Mouse (Mus musculus) R1 (cell line): ENCODE measurements at regions not wholly inside any gene's neighbourhood (a gene's known extent, or its start where the extent isn't known, plus 50 kb on each side); places are given as distances from the start of the nearest gene placed in this dataset.

ENCODE experiments used
- DNase-seq: peaks from one replicate; pipeline ENCODE4 v3.0.0-alpha.2; 2018; ENCODE audit warnings: low read depth, low spot score

DNA sequence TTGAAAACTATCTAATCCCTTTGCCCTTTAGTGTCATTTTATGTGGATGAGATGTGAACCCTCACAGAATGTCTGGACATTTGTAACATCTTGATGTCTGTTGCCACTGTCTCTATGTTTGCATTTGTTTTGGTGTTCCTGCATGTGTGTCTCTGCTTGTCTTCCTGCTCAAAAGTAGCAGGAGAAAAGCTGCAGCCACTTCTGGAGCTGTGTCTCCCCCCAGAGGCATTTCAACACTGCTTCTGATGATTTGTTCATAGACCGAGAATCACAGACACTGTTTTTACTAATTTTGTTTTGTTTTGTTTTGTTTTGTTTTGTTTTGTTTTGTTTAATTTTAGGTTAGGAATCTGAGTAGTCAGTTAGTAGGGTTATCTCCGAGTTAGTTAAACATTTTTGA is 883.8 kb downstream of the Gbe1 start:
- DNase-seq: no peak

DNA sequence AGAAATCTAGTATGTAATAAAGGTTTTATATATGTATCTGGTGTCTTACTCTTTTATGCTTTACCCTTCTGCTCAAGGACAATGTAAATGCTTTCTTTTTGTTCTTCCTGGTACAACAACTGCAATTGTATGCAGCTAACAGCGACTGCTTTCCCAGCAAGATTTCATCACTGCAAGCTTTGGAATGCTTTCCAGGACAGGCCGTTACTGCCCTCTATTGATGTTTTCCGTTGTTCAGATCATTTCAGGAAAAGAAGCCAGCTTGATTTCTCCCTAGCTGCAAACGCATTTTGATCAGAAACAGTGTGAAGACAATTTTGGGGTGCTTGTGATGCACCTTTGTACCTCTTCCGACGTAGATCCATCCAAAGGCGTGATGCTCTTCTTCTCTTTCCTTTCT is 895.1 kb downstream of the Gbe1 start:
- DNase-seq: peak; percentile 1

DNA sequence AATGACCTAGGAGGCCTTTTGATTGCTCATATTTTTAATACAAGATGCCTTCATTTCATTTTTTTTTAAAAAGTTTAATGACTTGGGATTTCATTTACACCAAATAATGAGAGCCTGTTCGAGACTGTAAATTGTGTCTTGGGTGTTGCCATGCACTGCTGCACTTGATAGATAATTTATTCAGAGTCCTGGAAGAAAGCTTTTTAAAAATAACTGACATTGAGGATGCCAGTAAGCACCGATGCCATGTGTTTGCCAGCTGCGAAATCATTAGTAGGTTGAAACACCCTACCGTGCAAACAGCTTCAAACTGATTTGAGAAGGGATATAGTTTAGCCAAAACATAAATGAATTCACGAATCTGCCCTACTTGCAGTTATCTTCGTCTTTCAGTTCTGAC is 910.7 kb downstream of the Gbe1 start:
- no peak for DNase-seq

DNA sequence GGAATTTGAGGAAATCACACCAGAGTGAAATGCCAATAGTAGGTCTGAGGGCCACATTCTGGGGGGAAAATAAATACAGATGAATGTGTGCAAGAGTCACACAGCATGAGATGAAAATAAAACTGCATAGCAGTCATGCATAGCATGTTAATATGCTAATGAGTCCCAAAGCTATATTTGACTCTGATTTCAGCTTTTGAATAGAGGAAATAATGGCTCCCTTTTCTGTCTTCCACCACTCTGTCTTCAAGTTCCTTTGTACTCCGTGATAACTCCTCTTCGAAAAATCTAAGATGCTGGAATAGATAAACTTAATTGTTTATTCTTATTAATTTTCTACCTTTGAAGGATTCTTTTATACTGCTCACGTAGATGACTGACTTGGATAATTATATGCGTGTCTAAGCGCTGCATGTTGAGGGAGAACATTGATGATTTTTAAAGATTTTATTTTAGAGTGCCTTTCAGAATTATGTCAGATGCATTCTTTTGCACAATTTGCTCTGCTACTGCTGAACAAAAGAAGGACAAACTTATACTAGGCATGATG is 916.4 kb downstream of the Gbe1 start:
- DNase-seq: no peak

DNA sequence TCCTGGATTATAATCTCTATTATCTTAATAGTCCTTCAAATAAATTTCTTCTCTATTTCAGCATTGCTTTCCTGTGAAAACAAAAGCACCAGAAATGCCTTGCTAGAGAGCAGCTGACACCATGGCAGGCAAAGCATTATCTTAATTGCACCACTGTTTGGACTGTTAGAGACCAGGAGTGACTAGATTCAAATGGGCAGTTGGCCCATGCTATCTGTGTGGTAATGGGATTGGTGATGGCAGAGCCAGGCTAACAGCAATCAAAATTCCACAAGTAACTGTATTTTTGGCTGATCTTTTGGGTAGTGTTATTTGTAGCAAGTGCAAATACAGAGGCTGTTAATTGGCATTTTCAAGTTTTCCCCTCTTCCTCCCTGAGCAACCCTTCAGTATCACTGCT is 929.3 kb downstream of the Gbe1 start:
- DNase-seq: no peak

DNA sequence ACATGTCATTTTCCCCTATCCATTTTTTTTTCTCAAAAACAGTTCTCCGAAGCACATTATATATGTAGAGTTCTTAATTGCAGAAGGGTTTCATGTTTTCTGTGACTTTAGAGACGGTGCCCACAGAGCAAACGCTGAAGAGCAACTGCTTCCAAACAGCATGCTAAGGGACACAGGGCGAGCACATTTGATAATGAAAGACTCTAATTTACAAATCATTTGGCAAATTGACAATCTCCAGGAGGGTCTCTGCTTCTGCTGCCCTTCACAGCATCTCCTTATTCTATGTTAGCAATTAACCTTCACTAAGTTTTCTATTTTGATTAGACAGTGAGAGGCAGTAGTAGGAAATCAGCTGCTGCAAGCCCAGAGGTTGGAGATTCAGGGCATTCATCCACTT is 929.7 kb downstream of the Gbe1 start:
- no peak for DNase-seq

DNA sequence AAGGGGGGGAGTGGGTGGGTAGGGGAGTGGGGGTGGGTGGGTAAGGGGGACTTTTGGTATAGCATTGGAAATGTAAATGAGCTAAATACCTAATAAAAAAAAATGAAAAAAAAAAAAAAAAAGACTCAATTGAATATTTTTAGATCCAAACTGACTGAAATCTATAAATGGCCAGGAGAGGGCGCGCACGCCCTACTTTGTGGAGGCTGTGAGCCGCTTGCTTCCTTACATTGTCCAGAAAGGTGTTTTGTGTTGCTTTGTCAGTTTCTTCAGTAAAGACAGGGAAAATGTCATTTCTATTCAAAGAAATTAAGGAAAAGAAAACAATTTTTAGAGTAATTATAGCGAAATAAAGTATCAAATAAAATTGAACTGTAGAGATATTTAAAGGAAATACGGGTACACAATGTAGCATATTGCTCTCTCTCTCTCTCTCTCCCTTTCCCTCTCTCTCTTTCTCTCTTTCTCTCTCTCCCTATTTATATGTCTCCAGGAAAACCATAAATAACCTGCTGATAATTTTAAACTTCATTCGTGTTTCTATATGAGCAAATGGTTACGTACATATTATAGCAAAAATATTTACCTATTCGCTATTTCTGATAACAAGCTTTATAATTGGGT is 933.9 kb downstream of the Gbe1 start:
- DNase-seq: peak; percentile 55

DNA sequence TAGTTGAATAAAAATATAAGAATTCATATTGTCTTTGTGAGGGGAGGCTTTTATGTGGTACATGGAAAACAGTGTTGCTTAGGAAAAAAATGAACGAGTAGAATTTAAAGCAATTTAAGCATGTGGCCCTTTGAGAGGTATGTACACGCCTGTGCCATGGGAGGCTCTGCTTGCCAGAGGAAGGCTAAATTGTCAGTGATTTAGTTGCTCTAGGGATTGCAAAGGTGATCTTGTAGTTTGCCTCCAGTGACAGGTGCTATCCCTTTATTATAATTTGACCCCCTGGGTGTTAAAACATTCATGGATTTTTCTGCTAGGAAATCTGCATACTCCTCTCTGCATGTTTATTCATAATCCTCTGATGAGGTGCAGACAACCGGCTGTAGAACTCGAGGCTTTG is 942.0 kb downstream of the Gbe1 start:
- DNase-seq: no peak

DNA sequence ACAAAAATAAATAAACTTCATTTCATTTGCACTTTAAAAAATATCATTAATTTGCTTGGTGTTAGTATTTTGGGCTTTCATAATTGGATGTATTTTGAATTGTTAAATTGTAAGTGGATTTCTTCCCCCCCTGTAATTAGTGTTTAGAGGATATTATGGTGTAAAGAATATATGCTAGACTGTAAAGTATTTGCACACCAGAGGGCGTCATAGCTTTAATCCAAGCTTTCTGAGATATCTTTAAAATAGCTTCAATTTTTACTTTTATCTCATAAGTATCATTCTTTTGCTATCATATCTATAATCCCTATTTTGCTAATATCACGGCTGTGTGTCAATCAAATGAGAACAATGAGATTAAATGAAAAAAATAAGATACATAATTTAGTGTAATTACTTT is 942.4 kb downstream of the Gbe1 start:
- DNase-seq: no peak

DNA sequence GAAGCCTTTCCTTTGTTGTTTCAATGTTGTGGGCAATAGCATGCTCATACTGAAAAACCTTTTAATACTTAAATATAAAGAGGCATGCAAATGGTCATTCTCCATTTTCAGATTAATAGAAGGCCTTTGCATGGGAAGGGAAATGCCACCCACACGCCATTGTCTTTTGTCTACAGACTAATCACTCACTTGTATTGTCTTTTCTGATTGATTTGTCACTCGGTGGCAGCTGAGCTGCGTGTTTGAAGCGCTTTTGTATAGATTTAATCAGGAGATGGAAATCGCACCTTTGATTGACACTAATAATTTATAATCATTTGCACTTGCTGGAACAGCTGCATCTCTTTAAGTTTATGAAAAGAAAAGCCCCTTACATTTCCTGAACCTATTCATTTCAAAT is 953.4 kb downstream of the Gbe1 start:
- DNase-seq: no peak
